Mouse (Mus musculus) embryonic stem cell, embryonic (primary cell): Measurements from ENCODE around the gene Slc39a11.

ENCODE experiments used
- CTCF ChIA-PET, 4 experiments: fragments of 300-600 bp in 2 of 4; fragments of 350-600 bp in 2 of 4; sonication (Branson Sonifier 250); formaldehyde crosslinking; loops; one replicate each; lab custom pipeline; 2022; ENCODE audit warnings: inconsistent platforms in 2 of 4; lab: Charles Lee
- POLR2A ChIA-PET, 4 experiments: fragments of 300-600 bp in 2 of 4; fragments of 350-600 bp in 2 of 4; sonication (Branson Sonifier 250); formaldehyde crosslinking; loops; one replicate each; lab custom pipeline; 2022; ENCODE audit warnings: antibody characterized with exemption in 4 of 4, inconsistent platforms in 1 of 4; lab: Charles Lee

Gene Slc39a11

DNA sequence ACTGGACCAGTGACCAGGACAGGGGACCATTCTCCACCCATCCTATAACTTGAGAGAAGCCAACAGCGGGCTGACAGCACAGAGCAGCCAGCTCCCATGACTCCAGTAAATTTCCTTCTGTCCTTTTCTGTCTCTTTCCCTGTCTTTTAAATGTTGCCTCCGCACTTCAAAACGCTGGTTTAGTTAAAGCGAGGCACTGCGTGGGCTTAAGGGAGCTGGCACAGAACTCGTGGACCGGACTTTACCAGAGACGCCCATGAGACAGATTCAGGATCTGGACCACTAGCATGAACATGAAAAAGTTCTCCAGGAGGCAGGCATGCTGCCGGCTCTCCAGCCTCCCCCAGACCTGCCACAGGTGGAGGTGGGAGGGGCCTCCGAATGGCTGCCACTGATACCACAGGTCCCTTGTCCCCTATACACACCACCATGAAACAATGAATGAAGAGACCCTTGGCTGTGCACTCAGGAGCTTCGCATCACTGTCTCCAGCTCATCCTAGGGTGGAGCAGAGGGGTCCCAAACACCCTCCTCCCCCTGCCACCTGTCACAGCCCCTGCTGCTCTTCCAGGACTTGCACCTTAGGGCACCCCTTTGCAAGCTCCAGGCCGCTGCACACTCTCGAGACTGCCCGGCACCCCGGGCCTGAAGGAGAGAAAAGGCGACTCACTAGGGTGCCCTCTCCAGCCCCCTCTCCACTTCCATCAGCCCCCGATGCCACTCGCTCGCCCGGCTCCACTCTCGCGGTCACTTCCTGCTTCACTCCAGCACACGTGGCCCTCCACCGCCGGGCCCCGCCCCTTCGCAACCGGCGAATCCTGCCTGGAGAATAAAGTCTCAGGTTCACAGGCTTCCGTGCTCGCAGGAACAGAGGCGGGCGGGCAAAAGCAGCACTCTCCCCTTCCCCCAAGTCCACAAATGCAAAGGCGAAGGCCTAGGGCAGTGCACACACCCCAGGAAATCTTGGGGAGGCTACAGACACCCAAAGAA is 84.6 kb downstream of the Slc39a11 start:
- CTCF ChIA-PET, result interaction anchor here (0.6 to 1.9 kb wide), 7 partner anchors 47 to 619 kb away, joined by 3 to 6 read pairs (median 3); no protein-coding TSS in a partner anchor

DNA sequence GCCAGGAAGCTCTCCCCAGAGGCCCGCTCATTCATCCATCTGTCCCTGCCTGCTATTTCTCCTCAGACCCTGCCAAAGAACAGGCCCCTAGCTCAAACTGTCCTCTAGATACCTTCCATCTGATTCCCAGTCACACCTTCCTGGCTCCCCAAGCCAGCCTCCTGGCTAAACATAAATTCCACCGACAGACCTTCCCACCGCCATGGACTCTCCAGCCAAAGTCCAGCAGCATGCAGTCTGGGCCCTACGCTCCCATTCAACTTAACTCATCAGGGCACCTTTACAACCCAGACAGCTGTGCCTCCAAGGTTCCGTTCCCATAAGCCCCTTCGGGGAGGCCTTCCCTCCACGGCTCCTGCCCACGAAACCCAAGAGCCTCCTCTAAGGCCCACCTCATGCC is 87.6 kb downstream of the Slc39a11 start:
- ChIA-PET CTCF (interaction anchor here (0.6 to 1.2 kb wide), 4 partner anchors 50 to 150 kb away, joined by 3 to 9 read pairs (median 3); no protein-coding TSS in a partner anchor), POLR2A (interaction anchor here in 3 of 4 experiments (0.6 to 1.7 kb wide), 5 partner anchors 16 to 76 kb away, joined by 3 to 5 read pairs (median 4); no protein-coding TSS in a partner anchor)

More for the DNA sequence above, 84.6 kb downstream of the Slc39a11 start:
- POLR2A ChIA-PET, result interaction anchor here in 3 of 4 experiments (0.5 to 4.3 kb wide), 19 partner anchors 9 to 760 kb away, joined by 3 to 24 read pairs (median 3); partner anchors contain the start of gene Cpsf4l (in 1 of the 3)

DNA sequence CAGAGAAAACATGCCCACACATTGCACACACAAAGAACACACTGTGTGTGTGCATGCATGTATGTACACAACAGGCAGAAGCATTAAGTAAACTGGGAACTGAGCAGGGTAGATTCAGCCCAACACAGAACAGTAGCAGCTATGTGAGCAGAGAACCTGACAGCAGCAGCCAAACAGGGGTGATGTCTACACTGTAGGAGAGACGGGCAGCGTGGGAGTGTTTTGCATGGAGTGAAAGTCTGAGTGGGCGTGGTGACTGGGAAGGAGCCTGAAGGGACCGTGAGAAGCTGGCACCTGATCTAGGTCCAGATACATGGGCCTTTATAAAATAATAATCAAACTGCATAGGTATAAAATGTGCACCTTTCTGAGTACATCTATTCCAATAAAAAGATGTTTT is 89.7 kb downstream of the Slc39a11 start:
- POLR2A ChIA-PET, result no interaction called here
- CTCF ChIA-PET, result no interaction called here

DNA sequence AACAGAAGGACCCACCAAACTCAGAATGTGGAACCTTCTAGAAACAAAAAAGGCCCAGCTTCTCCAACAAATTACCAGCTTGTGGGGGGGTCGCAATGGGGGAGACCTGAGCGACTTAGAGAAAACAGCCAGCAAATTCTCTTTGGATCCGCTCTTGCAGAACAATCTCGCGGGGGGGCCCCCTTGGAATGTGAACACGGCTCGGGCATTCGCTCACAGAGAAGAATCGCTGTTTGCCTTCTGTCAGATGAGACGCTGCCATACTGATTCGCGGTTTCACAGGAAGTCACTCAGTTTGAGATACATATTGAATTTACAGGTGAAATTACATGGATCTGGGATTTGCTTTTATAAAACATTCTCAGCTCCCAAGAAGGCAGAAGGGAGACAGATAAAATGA is 91.4 kb downstream of the Slc39a11 start:
- ChIA-PET CTCF (no interaction called here), POLR2A (interaction anchor here in 3 of 4 experiments (0.6 to 1.4 kb wide), 6 partner anchors 47 to 357 kb away, joined by 3 to 5 read pairs (median 4); no protein-coding TSS in a partner anchor)

DNA sequence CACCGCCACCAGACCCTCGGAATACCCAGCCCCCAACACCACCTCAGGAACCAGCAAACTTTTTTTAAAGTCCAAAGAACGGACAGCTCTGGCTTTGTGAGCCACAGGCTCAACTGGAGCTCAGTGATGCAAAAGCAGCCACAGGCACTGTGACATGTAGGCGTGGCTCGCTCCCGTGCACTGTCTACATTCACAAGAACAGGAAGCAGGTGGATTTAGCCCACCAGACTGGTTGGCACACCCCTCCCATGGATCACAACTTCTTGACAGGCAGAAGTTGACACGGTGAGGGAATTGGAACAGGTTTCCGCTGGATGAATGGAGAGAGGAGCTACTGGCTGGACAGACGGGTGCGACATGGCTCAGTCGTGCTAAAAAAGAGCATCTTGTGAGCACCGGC is 93.7 kb downstream of the Slc39a11 start:
- CTCF ChIA-PET, result interaction anchor here in 3 of 4 experiments (0.6 to 1.5 kb wide), 6 partner anchors 56 to 259 kb away, joined by 3 to 4 read pairs (median 3); no protein-coding TSS in a partner anchor
- POLR2A ChIA-PET, result interaction anchor here in 3 of 4 experiments (0.7 to 2.0 kb wide), 14 partner anchors 9 to 264 kb away, joined by 3 to 11 read pairs (median 4); partner anchors contain the start of gene Cdc42ep4 (in 1 of the 3)

DNA sequence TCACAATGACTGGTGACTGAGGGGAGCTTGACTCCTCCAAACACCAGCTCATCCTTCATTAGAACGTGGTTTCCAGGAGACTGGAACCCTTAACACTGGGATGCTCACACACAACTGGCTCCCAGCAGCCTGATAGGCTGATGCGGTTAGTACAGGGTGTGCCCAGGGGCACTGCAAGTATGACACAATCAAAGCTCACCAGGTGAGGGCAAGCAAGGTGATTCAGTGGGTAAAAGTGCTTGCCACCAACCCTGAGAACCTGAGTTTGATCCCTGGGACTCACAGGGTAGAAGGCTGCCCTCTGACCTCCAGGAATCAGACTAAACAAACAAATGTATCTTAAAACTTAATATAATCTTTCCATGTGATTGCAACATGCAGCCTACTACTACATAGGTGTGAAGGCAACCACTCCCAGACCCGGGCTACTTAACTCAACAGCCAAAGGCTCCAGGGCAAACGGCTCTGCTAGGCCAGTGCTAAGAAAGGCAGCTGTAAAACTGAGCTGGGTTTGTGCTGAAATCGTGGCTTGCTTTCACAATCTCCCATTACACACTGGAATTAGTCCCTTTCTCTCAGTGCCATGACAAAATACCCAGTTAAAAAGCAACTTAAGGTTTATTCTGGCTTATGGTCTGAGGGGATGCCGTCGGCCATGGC is 95.0 kb downstream of the Slc39a11 start:
- ChIA-PET POLR2A (interaction anchor here in 2 of 4 experiments (1.4 to 2.0 kb wide), 3 partner anchors 8 to 11 kb away, joined by 3 to 9 read pairs (median 4); no protein-coding TSS in a partner anchor), CTCF (interaction anchor here in 1 of 4 experiments (1.4 to 1.5 kb wide), 2 partner anchors 63 to 73 kb away, joined by 3 to 4 read pairs; no protein-coding TSS in a partner anchor)

DNA sequence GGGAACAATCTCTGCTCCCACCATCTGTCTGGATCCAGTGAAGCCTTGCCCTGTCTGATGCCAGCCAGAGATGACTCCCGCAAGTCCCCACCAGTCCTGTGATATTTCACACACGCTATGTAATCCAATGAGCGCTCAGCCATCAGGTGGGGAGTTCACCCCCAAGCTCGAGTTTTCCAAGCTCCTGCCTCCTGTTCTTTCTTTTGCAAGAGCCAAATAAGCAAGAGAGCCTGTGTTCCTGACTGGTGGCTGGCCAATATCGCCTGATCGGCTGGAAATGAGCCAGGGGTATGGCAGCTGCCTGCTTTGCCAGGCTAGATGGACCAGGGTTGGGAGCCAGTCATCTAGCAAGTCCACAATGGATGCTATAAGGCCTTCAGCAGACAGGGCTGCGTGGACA is 95.7 kb downstream of the Slc39a11 start:
- POLR2A ChIA-PET, result interaction anchor here in 2 of 4 experiments (0.6 to 1.4 kb wide), 3 partner anchors 8 to 45 kb away, joined by 3 read pairs; no protein-coding TSS in a partner anchor
- CTCF ChIA-PET, result interaction anchor here in 1 of 4 experiments (1.4 kb wide), 1 partner anchor 64 kb away, joined by 4 read pairs; no protein-coding TSS in a partner anchor

DNA sequence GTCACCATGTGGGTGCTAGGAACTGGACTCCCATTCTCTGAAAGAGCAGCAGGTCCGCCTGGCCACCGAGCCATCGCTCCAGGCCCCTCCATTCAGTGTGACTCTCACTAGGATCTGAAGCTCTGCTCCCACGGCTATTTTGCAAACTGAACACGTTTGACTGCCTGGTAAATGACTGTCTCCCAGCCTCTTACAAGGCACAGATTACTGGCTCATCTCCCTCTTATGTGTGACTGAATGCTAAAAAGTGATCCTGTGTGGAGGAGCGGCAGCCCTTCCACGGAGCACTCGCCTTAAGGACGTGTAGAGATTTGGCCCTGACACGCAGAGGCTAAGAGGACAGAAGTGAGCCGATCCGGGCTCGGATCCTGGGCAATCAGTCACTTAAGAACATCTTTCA is 96.3 kb downstream of the Slc39a11 start:
- POLR2A ChIA-PET, result interaction anchor here in 3 of 4 experiments (0.6 to 1.9 kb wide), 5 partner anchors 7 to 45 kb away, joined by 3 to 10 read pairs (median 3); no protein-coding TSS in a partner anchor
- CTCF ChIA-PET, result no interaction called here

DNA sequence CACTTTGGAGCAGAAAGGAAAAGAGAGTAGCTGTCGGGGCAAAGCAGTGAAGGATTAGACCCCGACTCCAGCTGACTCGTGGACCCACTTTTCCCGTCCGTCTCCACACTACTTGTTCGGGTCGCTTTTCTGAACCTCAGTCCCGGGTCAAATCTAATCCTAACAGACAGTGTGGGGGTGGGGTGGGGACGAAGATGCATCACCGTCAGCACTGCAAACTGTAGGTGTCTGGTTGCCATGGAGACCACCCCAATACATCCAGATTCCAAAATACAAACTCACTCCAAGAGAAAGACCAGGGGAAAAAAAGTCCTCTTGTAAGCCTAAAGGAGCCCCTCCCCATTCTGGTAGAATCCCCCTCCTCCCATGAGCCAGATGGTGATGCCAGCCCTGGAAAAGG is 97.3 kb downstream of the Slc39a11 start:
- POLR2A ChIA-PET, result interaction anchor here in 3 of 4 experiments (0.6 to 2.1 kb wide), 6 partner anchors 10 to 891 kb away, joined by 3 to 10 read pairs (median 6); no protein-coding TSS in a partner anchor
- CTCF ChIA-PET, result interaction anchor here in 1 of 4 experiments (0.6 kb wide), 1 partner anchor 205 kb away, joined by 5 read pairs; no protein-coding TSS in a partner anchor

DNA sequence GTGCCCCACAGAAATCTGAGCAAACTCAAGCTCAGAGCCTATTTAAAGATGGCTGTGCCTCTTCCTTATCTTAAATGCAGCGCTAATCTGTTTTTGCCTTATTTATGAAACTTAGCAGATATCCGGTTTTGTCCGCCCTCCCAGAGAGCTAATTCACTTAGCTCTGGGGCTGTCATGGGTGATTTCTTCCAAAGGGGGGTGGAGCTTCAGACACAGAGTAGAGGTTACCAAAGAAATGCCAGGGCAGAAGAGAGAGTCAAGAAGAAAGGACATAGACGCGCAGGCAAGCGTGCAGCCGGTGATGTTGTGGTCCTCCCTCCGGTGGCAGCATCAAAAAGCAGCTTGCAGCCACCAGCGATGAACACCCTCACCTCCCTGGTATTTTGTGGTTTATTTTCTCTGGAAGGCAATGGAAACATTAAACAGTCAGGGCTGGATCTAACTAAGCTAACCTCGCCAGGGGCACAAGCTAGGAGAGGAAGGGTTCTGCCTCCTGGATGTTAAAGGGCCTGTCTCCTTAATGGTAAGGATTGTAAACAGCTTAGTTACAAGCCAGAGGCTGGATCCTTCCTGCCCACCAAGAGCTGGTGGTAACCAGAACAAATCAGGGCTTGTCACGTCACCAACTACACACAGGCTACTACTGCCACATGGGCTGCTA is 103.5 kb downstream of the Slc39a11 start:
- POLR2A ChIA-PET, result interaction anchor here in 2 of 4 experiments (0.7 to 1.7 kb wide), 7 partner anchors 8 to 73 kb away, joined by 3 to 4 read pairs (median 3); partner anchors contain the start of gene Sstr2 (in 1 of the 2)
- CTCF ChIA-PET, result interaction anchor here in 1 of 4 experiments (0.9 kb wide), 1 partner anchor 66 kb away, joined by 3 read pairs; no protein-coding TSS in a partner anchor

DNA sequence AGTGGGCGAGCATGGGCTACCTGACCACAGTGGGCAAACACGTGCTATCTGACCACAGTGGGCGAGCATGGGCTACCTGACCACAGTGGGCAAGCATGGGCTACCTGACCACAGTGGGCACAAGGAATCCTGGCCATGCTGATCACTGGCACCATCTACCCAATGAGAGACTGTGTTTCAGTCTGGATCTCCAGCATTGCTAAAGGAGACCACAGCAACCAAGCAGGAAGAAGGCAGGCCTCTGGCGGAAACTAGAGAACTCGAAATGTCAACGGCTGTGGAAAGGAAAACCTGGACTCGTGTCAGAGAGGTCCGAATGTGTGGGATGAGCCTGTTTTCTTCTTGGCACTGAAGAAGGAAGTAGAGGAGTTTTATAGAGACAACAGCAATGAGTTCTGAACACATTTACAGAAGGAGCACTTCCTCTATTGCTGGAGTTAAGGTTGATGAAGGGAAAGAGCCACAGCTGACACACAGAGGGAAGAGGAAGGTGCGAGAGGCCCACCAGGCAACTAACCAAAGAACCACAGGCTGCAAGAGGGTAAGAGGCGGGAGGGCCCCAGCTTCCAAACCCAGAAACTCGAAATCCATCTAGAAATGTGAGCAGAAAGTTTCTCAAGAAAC is 105.8 kb downstream of the Slc39a11 start:
- POLR2A ChIA-PET, result no interaction called here
- CTCF ChIA-PET, result interaction anchor here in 1 of 4 experiments (0.6 kb wide), 2 partner anchors 68 to 84 kb away, joined by 3 read pairs; no protein-coding TSS in a partner anchor

DNA sequence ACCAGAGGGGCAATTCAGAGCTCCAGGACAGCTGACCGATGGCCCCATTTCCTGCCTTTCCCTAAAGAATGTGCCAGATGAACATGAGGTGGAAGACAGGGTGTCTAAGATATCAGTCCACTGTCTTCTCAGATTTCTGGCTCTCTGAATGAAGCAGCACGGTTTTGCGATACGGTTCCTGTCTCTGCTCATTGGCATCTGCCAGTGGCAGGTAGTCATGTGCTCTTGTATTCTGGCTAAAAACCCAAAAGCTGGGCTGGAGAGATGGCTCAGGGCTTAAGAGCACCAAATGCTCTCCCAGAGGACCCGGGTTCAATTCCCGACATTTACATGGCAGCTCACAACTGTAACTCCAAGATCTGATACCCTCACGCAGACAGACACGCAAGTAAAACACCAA is 108.8 kb downstream of the Slc39a11 start:
- ChIA-PET CTCF (no interaction called here), POLR2A (no interaction called here)

DNA sequence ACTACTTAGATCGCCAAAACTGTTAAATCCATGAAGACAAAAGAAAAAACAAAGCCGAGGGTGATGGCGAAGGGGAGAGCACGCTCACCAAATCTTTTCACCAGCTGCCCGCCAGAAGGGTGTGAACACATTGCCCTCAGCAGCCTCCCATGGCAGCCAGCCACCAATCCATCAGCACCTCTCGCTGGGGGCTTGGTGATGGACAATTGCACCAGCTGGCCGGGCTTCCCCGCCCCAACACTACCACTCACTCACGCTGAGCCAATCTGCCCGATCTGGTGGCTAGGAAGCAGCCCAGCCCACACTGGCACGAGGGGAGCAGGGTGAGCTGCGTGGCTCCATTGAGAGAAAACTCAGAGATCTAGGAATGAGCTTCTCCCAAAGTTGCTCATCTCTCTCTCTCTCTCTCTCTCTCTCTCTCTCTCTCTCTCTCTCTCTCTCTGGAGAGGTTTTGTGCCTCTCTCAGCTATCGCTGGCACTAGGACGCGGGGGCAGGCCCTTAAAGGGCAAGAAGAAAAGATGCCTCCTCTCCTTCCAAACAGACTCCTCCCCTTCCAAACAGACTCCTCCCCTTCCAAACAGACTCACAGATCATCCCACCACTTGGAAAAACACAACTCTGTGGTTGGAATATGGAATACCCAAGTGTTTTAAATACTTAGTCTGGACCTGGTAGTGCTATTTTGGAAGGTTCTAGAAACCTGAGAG is 110.2 kb downstream of the Slc39a11 start:
- ChIA-PET CTCF (interaction anchor here in 2 of 4 experiments (0.6 to 0.7 kb wide), 3 partner anchors 244 to 1954 kb away, joined by 3 to 4 read pairs (median 4); no protein-coding TSS in a partner anchor), POLR2A (interaction anchor here in 2 of 4 experiments (0.7 kb wide), 2 partner anchors 53 to 359 kb away, joined by 3 read pairs; no protein-coding TSS in a partner anchor)

DNA sequence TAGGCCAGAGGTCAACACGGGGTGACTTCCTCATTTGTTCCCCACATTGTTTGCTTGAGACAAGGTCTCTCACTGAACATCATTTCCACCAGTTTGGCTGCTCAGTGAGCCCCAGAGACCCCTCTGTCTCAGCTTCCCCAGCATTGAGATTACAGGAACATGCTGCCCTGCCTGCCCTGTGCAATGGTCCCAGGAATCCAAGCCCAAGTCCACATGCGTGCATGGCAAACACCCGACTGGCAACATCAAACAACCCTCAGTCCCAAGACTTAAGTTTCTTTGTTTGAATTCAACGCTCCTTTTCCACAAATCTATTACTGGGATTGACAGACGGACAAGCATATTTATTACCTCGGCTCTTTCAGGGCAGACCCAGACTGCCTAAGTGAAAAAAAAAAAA is 110.8 kb downstream of the Slc39a11 start:
- ChIA-PET POLR2A (interaction anchor here in 2 of 4 experiments (0.7 kb wide), 2 partner anchors 54 to 360 kb away, joined by 3 read pairs; no protein-coding TSS in a partner anchor), CTCF (interaction anchor here in 1 of 4 experiments (0.6 to 0.7 kb wide), 2 partner anchors 244 to 1953 kb away, joined by 3 to 4 read pairs; no protein-coding TSS in a partner anchor)

DNA sequence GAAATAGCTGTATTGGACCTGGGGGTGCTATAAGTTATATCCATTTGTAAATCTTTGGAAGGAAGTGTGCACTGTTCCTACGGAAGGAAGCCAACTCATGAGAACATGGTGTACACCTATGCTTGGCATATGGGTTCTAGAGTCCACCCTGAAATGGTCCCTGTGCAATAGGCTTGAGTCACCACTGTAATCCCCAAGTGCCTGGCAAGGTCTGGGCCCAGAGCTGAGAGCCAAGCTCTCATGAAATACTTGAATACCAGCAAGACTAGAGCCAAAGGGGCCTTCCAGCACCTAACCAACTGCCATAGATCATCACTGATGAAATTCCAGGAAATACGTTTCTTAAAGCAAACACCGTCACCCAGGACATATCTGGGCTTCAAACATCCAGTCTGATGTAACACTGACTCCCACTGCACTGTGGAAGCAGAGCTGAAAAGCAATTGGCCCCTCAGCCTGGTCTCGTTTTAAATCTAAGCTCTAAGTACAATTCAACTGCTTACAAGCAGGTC is 111.4 kb downstream of the Slc39a11 start:
- CTCF ChIA-PET, result no interaction called here

DNA sequence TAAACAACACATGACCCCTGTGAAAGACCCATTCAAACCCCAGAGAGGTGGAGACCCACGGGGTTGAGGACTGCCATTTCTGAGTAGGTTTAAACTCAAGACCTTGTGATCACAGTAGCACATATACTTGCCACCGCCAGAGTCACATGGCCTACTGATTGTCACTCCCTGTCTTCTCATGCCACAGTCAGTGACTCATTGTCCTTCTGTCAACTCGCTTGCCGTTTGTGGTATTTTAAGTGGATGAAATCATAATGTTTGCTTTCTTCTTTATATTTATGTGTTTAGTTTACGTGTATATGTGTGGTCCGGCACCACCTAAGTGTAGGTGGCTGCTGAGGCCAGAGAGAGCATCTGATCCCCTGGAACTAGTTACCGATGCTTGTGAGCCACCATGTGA is 112.2 kb downstream of the Slc39a11 start:
- ChIA-PET CTCF (no interaction called here), POLR2A (interaction anchor here in 1 of 4 experiments (0.8 kb wide), 1 partner anchor 9 kb away, joined by 3 read pairs; no protein-coding TSS in a partner anchor)

More for the DNA sequence above, 111.4 kb downstream of the Slc39a11 start:
- POLR2A ChIA-PET, result interaction anchor here in 1 of 4 experiments (0.8 kb wide), 1 partner anchor 8 kb away, joined by 3 read pairs; no protein-coding TSS in a partner anchor
